Comparison of ENCODE assay signal across 9 mouse cellular contexts in the genomic region with DNA sequence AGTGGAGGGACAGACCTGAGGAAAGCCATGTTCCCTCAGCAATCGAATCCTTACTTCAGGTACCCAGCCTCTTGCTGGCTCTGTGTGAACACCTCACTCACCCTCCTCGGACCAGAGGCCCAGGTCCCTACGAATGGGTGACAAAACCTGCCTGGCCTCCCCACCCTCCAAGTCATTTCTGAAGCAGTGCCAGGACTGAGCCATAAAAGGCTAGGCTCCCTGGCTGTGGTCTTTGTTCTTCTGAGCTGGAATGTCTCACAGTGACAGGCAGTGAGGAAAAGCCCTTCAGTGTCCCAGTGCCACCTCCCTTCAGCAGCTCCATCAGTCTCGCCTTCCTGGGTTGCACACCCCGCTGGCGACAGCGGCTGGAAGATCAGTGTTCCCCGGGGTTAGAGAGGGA.
DNase-seq lines count a peak whose midpoint lies in the region; ATAC-seq lines count a peak whose summit lies in the region.
"Had no signal": no experiment of that assay in that cellular context is flagged by ENCODE, and none has a peak within 500 bp of the region (broad histone marks: within the 10 kb centered on the region; RNA-seq: fewer than 3 reads in every experiment).

No protein-coding gene starts in this region.

- peaks cover 23% of the 10 kb centered on the region for H3K4me1 ChIP-seq in neural tube, embryonic 13.5 days (replicated peaks)
- peaks cover 15% of the 10 kb centered on the region for H3K4me1 ChIP-seq in forebrain, embryonic 16.5 days (replicated peaks; ENCODE audit: control insufficient read depth, insufficient read depth, low read length)
- H3K4me1 ChIP-seq in stomach, embryonic 14.5 days (ENCODE audit: control insufficient read depth, insufficient read depth, low read length): peaks cover 20% of the 10 kb centered on the region
- H3K4me1 ChIP-seq: liver, embryonic 12.5 days had no signal

- peaks cover 15% of the 10 kb centered on the region; the same call in 1 of the 2 replicates for H3K27me3 ChIP-seq in neural tube, embryonic 13.5 days
- no peaks in the 10 kb centered on the region for H3K27me3 ChIP-seq in forebrain, embryonic 16.5 days (replicated peaks; ENCODE audit: control insufficient read depth, insufficient read depth, low read length)
- H3K27me3 ChIP-seq in stomach, embryonic 14.5 days (ENCODE audit: control insufficient read depth, insufficient read depth, low read length): no peaks in the 10 kb centered on the region
- H3K27me3 ChIP-seq: liver, embryonic 12.5 days; neural tube, embryonic 12.5 days had no signal

- H3K4me3 ChIP-seq in neural tube, embryonic 13.5 days: no peak overlapping the region
- no peak overlapping the region for H3K4me3 ChIP-seq in forebrain, embryonic 16.5 days (replicated peaks; ENCODE audit: low read length)
- no peak overlapping the region for H3K4me3 ChIP-seq in stomach, embryonic 14.5 days (ENCODE audit: low read depth, low read length)
- H3K4me3 ChIP-seq: liver, embryonic 12.5 days; neural tube, embryonic 12.5 days had no signal

- DNase-seq in neural tube, embryonic 10.5 days (ENCODE audit: extremely low spot score, low spot score): no peak
- DNase-seq in heart, postnatal 4 days: peak; percentile 74
- no peak for DNase-seq in cerebellum, adult 11 months
- DNase-seq in yolk sac, embryonic 10.5 days (ENCODE audit: low spot score): no peak

- H3K27ac ChIP-seq in neural tube, embryonic 13.5 days (replicated peaks): 0 out of 2 replicates have a peak overlapping the region, but pooled peaks have one; percentile 5
- no peak overlapping the region for H3K27ac ChIP-seq in forebrain, embryonic 16.5 days (ENCODE audit: low read length)
- H3K27ac ChIP-seq in stomach, embryonic 14.5 days (ENCODE audit: low read length): no peak overlapping the region
- H3K27ac ChIP-seq: liver, embryonic 12.5 days; neural tube, embryonic 12.5 days had no signal

- H3K36me3 ChIP-seq in neural tube, embryonic 13.5 days: no peaks in the 10 kb centered on the region
- H3K36me3 ChIP-seq in forebrain, embryonic 16.5 days (ENCODE audit: control insufficient read depth, insufficient read depth): no peaks in the 10 kb centered on the region
- no peaks in the 10 kb centered on the region for H3K36me3 ChIP-seq in stomach, embryonic 14.5 days (ENCODE audit: control insufficient read depth, insufficient read depth, low read length)
- H3K36me3 ChIP-seq: liver, embryonic 12.5 days; neural tube, embryonic 12.5 days had no signal

- no peaks in the 10 kb centered on the region for H3K9me3 ChIP-seq in neural tube, embryonic 13.5 days
- no peaks in the 10 kb centered on the region for H3K9me3 ChIP-seq in forebrain, embryonic 16.5 days (ENCODE audit: control insufficient read depth, low read length)
- H3K9me3 ChIP-seq in stomach, embryonic 14.5 days (ENCODE audit: control insufficient read depth, low read depth, low read length): no peaks in the 10 kb centered on the region
- H3K9me3 ChIP-seq: liver, embryonic 12.5 days; neural tube, embryonic 12.5 days had no signal

- 6% methylated on average over 8 of the region's 8 CpGs for WGBS in neural tube, embryonic 13.5 days
- 15% methylated on average over 8 of the region's 8 CpGs for WGBS in forebrain, embryonic 16.5 days
- 13% methylated on average over 8 of the region's 8 CpGs for WGBS in stomach, embryonic 14.5 days

- ATAC-seq in neural tube, embryonic 13.5 days (ENCODE audit: low read depth): no peak
- ATAC-seq in forebrain, embryonic 16.5 days: peak; percentile 47
- ATAC-seq in stomach, embryonic 14.5 days (ENCODE audit: insufficient number of reproducible peaks, insufficient read depth, low FRiP score, low read depth): peak; percentile 61
- ATAC-seq: liver, embryonic 12.5 days had no signal

- peak overlapping the region; percentile 17; the same call in 1 of the 2 replicates for H3K9ac ChIP-seq in neural tube, embryonic 13.5 days
- no peak overlapping the region for H3K9ac ChIP-seq in forebrain, embryonic 16.5 days (replicated peaks; ENCODE audit: low read depth, low read length)
- H3K9ac ChIP-seq in stomach, embryonic 14.5 days (replicated peaks; ENCODE audit: low read depth, low read length): no peak overlapping the region
- H3K9ac ChIP-seq: liver, embryonic 12.5 days; neural tube, embryonic 12.5 days had no signal

- H3K4me2 ChIP-seq in neural tube, embryonic 13.5 days: no peak overlapping the region
- no peak overlapping the region for H3K4me2 ChIP-seq in forebrain, embryonic 16.5 days (ENCODE audit: low read length)
- H3K4me2 ChIP-seq in stomach, embryonic 14.5 days (replicated peaks; ENCODE audit: low read depth, low read length): no peak overlapping the region
- H3K4me2 ChIP-seq: liver, embryonic 12.5 days; neural tube, embryonic 12.5 days had no signal
